Mouse (Mus musculus) erythroblast, embryonic 14.5 days (primary cell): ENCODE results near the gene Fbxl17. TPM values are rescaled to one million over a fixed set of nuclear protein-coding genes. Genes with fewer than 3 reads are reported as not detected.

ENCODE experiments used
- H3K27me3 ChIP-seq: 2 replicates; pipeline ENCODE4 v1.6.1; 2012; ENCODE audit warnings: inconsistent platforms; ENCODE audit not compliant: control insufficient read depth
- H3K36me3 ChIP-seq: 2 replicates; pipeline ENCODE4 v1.6.1; 2012; ENCODE audit warnings: mild to moderate bottlenecking, inconsistent platforms; ENCODE audit not compliant: control insufficient read depth
- H3K4me1 ChIP-seq: 2 replicates; pipeline ENCODE4 v1.6.1; 2012; ENCODE audit warnings: inconsistent platforms; ENCODE audit not compliant: control insufficient read depth
- H3K4me3 ChIP-seq: replicated peaks from 2 replicates; pipeline ENCODE3; 2012; ENCODE audit warnings: moderate library complexity, mild to moderate bottlenecking, inconsistent platforms
- H3K9me3 ChIP-seq: 2 replicates; pipeline ENCODE4 v1.6.1; 2012; ENCODE audit warnings: low read length, inconsistent platforms, mixed read lengths; ENCODE audit not compliant: control insufficient read depth
- GATA1 ChIP-seq: IDR thresholded peaks from 2 replicates; pipeline ENCODE4 v1.6.1; 2012; ENCODE audit warnings: low read length, inconsistent platforms, mixed read lengths
- TAL1 ChIP-seq: IDR thresholded peaks from 3 replicates; pipeline ENCODE4 v1.6.1; 2012; ENCODE audit warnings: low read length, inconsistent platforms, mixed read lengths
- polyA plus RNA-seq: library from polyadenylated mRNA; stranded (reverse); fragments of >175 nt; gene quantifications from 2 replicates; pipeline ENCODE4 v1.2.3, GENCODE M21; 2012

Gene Fbxl17
- polyA plus RNA-seq, 1 experiment = 0.48 TPM

DNA sequence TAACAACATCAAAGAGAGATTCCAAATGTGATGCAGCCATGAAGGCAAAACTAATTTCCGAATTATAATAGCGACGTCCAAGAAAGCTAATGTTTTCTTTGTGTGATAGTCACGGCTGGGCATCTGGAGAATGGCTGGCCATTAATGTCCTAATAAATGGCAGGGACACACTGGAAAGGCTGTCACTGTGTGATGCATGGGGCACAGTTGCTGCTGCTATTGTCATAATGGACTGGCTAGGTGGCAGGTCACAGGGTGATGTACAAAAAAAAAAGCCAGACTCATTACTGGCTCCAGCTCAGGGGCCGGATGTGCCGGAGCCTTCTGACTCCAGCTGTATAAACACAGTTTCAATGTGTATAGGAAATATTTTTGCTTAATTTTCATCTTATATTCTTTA lies 341.9 kb downstream of the Fbxl17 start:
- TF ChIP-seq TAL1 = no peak
- TF ChIP-seq GATA1 = no peak

DNA sequence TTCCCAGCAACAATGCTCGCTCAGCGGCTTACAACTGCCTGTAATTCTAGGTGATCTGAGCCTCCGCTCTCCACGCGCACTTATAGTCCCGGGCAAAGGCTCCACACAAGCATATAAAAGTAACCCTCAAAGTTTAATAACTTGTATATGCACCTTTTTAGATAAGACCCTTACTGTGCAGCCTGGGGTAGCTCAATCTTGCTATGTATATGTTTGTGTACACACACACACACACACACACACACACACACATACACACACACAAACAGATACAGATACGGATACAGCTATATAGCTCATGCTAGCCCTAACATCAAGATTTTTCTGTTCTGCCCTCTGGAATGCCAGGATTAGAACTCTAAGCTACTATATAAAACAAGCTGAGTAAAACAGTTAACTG lies 342.8 kb downstream of the Fbxl17 start:
- Histone ChIP-seq H3K4me3 (no peak overlapping the region), H3K27me3 (no peaks in the 10 kb centered on the region), H3K9me3 (no peaks in the 10 kb centered on the region), H3K36me3 (no peaks in the 10 kb centered on the region), H3K4me1 (no peaks in the 10 kb centered on the region)
- no peak for TF ChIP-seq GATA1
- no peak for TF ChIP-seq TAL1

More for the DNA sequence above, 341.9 kb downstream of the Fbxl17 start:
- Histone ChIP-seq H3K4me1 (no peaks in the 10 kb centered on the region), H3K36me3 (no peaks in the 10 kb centered on the region), H3K27me3 (no peaks in the 10 kb centered on the region), H3K9me3 (no peaks in the 10 kb centered on the region), H3K4me3 (no peak overlapping the region)

DNA sequence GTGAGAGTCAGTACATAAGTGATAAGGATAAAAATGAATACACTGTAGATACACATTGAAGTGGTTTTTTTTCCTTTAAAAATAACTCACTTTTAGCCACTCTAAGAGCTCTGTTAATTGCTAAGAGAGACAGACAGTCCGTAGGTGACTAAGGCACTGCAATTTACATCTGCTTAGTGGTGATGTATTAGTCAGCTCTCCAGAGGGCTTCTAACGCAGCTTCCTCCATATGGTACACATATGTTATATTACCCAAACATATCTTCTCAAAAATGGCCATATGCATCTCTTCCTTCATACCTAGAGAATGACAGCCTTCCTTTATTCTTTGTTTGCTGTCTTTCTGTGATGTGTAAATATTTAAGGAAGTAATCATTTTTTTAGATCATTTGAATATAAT lies 353.3 kb downstream of the Fbxl17 start:
- no peaks in the 10 kb centered on the region; the same call in 1 of the 2 replicates for H3K4me1 ChIP-seq
- no peaks in the 10 kb centered on the region for H3K36me3 ChIP-seq
- no peaks in the 10 kb centered on the region for H3K9me3 ChIP-seq
- H3K27me3 ChIP-seq = no peaks in the 10 kb centered on the region
- no peak overlapping the region for H3K4me3 ChIP-seq
- no peak for TF ChIP-seq GATA1
- TF ChIP-seq TAL1 = no peak

DNA sequence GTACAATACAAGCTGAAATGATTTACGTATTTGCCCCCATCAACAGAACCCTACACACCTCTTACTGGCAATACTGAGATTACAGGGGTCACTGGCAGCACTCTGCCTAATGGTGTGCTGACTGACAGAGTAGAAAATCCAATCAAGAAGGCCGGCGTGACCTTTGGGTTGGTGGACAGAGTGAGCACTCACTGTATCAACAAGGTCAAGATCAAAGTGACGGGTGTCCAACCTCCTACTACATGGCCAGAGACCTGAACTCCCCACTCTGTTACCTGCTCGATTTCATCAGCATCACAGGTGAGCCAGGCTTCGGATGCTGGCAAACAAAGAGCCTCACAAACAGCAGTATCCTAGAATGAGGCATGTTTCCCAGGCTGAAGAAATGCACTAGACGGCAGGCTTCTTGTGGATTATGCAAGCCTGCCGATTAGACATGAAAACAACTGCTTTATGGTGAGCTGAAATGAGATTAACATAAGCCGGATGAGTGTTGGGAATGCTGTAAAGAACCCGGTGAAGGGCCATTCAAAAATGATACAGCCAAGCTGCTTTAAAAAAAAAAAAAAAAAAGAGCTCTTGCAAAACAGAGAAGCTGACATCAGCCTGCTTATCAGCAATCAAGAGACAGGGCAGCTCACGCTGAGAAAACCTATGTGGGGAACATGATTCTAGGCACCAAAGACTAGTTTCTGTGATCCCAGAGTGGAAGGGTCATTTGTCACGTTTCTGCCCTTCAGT lies 353.9 kb downstream of the Fbxl17 start:
- Histone ChIP-seq H3K4me3 (no peak overlapping the region), H3K27me3 (no peaks in the 10 kb centered on the region), H3K4me1 (no peaks in the 10 kb centered on the region; the same call in 1 of the 2 replicates), H3K36me3 (no peaks in the 10 kb centered on the region), H3K9me3 (no peaks in the 10 kb centered on the region)
- TF ChIP-seq TAL1 (no peak), GATA1 (no peak)

DNA sequence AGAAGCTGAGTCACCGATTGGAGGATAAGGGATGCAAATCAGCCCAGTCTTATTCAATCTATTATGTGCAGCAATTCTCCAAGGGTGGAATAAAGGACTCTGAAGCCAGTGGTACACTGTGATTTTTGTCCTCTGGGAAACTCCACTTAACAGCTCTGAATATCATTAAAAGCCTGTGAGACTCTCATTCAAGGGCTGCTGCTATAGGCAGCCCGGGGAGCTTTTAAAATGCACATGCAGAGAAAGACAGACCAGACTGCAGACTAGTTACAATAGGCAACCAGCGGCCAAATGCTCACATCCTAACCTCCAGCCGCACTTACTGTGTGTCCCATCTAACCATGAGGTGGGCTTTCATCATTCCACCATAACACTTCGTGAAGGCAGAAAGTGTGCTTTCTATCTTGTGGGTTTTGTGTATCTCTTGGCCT lies 354.5 kb downstream of the Fbxl17 start:
- TF ChIP-seq TAL1 (no peak), GATA1 (no peak)
- Histone ChIP-seq H3K4me1 (no peaks in the 10 kb centered on the region; the same call in 1 of the 2 replicates), H3K9me3 (no peaks in the 10 kb centered on the region), H3K4me3 (no peak overlapping the region), H3K36me3 (no peaks in the 10 kb centered on the region), H3K27me3 (no peaks in the 10 kb centered on the region)

DNA sequence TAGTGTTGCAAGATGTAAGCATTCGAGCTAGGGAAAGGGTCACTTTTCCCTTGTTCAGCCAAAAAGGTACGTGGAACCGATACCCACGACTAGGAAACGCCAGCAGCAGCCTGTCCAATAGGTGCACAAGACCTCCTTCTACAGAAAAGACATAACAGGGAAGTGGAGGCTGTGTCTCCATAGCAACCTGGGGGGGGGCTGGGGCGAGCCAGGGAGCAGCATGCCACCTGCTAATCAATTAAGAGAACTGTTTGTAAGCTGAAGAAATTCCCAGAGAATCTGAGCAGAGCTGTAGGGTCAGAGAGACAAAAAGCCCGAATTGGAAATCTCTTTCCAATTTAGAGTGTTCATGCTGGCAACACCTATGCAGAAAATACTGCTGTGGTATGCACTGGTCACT lies 356.0 kb downstream of the Fbxl17 start:
- Histone ChIP-seq H3K9me3 (no peaks in the 10 kb centered on the region), H3K4me3 (no peak overlapping the region), H3K4me1 (no peaks in the 10 kb centered on the region; the same call in 1 of the 2 replicates), H3K36me3 (no peaks in the 10 kb centered on the region), H3K27me3 (no peaks in the 10 kb centered on the region)
- no peak for TF ChIP-seq TAL1
- no peak for TF ChIP-seq GATA1

DNA sequence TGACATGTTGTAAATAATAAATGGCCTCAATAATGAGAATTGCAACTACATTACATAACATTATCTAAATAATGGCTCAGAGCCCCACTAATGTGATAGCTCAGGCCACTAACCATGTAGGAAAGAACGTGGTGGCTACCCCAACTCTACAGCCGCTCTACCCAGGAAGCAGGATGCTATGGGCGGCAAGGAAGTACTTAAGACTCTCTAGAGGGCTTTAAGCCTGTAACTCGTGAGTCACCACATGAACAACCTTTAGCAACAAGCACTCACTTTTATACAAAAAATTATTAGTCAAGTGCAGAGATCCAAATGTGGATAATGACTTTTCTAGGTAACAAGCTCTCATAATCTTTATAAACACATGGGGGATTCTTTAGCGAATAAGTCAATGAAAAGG lies 365.0 kb downstream of the Fbxl17 start:
- Histone ChIP-seq H3K4me1 (no peaks in the 10 kb centered on the region), H3K9me3 (peaks cover 4% of the 10 kb centered on the region; the same call in 1 of the 2 replicates), H3K36me3 (no peaks in the 10 kb centered on the region), H3K4me3 (no peak overlapping the region), H3K27me3 (no peaks in the 10 kb centered on the region)
- TF ChIP-seq GATA1 = no peak
- no peak for TF ChIP-seq TAL1

DNA sequence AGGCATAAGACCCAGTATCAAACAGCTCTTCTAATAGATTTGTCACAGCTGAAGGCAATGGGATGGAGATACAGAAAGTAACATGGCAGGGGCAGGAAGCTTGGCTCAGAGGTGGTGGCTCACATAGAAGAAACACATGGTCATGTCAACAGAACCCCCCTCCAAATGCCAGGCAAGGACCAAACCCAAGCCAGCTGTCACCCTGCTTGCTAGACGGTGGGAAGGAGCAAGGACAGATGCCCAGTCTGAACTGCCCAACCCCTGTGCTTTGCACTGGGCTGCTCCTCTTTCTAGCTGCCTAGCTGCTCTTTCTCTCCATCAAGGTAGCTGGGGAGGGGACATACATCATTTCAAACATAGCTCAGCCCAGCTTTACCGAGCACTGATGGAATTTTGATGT lies 377.4 kb downstream of the Fbxl17 start:
- no peaks in the 10 kb centered on the region for H3K27me3 ChIP-seq
- H3K36me3 ChIP-seq = no peaks in the 10 kb centered on the region
- peaks cover 4% of the 10 kb centered on the region for H3K9me3 ChIP-seq
- peaks cover 4% of the 10 kb centered on the region; the same call in 1 of the 2 replicates for H3K4me1 ChIP-seq
- no peak for TF ChIP-seq TAL1
- no peak overlapping the region for H3K4me3 ChIP-seq

DNA sequence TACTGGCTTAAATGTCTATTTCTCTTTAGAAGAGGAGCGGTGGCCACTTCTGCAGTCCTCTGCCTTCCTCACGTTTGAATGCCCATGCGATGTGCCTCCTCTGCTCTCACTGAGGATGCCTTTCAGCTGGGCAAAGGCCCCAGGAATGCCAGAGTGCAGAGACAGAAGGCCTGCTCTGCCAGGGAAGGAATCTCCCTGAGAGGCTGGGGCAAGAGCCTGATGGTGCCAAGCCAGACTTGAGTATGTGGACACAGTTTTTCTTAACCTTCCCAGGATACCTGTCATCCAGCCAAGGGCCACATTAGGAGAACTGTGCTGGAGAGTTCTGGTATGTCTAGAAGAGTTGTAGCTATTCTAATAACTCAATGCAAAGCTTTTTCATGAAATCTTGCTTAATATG lies 380.1 kb downstream of the Fbxl17 start:
- H3K27me3 ChIP-seq = no peaks in the 10 kb centered on the region
- peaks cover 4% of the 10 kb centered on the region; the same call in 1 of the 2 replicates for H3K4me1 ChIP-seq
- TF ChIP-seq TAL1 (no peak), GATA1 (no peak)
- peaks cover 4% of the 10 kb centered on the region for H3K9me3 ChIP-seq
- no peak overlapping the region for H3K4me3 ChIP-seq
- no peaks in the 10 kb centered on the region for H3K36me3 ChIP-seq
